Mouse (Mus musculus): ENCODE data around the gene Traf5.

Traf5 gene

DNA sequence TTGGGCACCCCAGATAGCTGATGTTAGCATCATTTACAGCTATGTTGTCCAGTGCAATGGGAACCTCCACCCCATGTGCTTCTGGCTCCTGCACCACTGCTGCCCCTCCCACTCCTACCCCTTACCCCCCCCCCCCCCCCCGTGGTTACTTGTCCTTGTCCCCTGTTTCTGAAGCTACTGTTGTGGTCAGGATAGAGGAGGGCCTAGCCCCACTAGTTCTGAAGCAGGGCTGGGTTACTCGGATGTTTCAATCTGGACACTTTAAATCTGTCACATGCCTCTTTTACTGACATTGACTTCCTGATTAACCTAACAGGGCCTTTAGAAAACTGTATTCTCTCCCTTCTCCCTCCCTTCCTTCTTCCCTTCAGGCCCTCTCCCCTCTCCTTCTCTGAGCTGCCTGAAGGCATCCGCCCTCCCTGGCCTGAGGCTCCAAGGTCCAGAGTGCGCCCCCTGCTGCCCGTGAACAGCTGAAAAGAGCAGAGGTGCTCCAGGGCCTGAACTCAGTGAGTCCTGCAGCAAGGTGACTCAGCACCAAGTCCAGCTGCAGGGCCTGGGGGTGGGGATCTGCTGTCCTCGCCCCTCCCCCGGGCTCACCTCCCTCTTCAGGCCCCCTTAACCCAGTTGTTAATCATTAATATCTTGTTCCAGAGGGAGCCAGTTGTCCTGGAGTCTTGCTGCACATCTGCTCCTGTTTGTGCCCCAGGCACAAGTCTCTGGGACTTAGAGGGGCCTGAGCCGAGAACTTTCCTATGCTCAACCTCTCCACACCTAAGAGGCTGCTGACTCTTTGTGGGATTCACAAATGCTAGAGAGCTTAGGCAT is 128.2 kb downstream of the Traf5 start:
- peak; percentile 97 for DNase-seq

GRCm38 (mm10) chr1:191963413-191963812 is 128.9 kb downstream of the Traf5 start:
- DNase-seq: peak; percentile 82

DNA sequence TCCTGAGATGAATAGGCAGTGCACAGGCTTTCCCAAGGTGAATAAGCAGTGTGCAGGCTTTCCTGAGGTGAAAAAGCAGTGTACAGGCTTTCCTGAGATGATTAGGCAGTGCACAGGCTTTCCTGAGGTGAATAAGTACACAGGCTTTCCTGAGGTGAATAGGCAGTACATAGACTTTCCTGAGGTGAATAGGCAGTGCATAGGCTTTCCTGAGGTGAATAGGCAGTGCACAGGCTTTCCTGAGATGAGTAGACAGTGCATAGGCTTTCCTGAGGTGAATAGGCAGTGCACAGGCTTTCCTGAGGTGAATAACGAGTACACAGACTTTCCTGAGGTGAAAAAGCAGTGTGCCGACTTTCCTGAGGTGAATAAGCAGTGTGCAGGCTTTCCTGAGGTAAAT is 131.4 kb downstream of the Traf5 start:
- DNase-seq: peak; percentile 46

DNA sequence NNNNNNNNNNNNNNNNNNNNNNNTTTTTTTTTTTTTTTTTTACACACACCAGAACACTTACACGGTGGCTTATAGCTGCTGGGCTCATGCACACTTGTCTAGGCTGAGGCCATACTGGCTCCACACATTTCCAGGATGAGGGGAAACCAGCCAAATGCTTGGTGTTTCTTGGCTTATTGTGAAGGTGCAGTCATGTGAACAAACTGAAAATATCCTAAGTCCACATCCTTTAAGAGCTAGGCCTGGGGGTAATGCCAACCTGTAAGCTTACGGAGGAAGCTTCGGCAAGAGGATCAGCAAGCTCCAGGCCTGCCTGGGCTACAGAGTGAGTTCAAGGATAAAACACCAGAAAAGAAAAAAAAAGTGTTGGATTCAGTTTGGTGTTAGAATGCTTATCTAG is 135.0 kb downstream of the Traf5 start:
- peak; percentile 94 for DNase-seq

- peak; percentile 97 for DNase-seq
These were observed 135.5 kb downstream of the Traf5 start for GRCm38 (mm10) chr1:191956871-191957270.

DNA sequence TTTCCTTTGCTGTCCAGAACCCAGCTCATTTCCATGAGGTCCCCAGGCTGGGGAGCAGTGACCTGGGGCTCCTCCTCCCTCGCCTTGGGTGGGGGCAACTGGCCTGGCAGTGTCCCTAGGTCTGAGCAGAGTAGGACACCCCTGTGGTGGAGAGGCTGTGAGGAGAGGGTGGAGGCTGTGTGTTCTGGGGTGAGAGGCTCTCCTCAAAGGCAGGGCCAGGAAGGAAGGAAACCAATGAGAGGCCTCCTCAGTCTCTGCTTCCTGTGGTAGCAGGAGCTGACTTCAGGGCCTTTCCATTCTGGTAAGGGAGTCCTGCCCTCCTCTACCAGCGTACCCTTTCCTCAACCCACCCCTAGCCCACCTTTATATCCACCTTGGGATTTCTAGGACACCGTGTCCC is 136.1 kb downstream of the Traf5 start:
- peak; percentile 98 for DNase-seq

DNA sequence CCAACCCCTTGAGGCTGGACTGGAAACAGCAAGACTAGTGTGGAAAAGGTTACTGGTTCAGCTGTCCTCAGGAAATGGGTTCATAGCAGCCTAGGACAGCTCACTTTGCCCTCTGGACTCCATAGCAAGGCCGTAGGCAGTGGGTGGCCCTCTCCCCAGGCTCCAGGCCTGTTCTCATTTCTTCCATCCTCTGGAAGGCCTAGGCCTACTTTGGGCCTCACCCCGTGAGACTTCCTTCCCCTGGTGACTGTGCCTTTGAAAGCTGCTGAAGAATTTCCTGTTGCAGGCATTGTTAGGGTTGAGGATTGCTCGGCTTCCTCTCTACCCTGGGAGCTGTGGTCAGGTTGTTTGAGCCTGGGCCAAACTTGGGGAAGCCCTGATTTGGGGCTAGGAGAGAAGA is 137.3 kb downstream of the Traf5 start:
- peak; percentile 99 for DNase-seq

DNA sequence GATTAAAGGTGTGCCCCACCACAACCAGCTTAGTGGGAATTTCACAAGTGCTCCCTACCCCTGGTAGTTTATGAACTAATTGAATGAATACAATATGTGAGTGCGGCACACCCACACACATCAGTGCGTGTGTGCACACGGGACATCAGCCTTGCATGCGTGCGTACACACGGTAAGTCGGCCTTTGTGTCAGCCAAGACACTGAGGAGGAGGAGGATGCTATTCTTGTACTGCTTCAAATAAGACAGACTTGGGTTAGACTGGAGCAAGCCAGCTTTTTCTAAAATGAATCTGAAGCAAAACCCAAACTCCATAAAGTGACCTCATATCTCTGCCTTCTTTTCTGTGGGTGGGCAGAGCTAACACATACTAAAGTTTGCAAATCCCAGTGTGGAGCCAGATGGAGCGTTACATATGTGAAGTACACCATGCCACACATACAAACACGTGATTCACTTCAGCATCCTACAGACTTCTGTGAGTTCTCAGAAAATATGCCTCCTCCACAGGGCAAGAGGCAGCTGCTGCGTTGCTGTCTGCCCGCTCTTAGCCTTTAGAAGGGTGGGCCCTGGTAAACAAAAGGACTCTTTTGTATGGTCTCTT is 139.5 kb downstream of the Traf5 start:
- DNase-seq: peak; percentile 80

GRCm38 (mm10) chr1:191950611-191951010 is 141.7 kb downstream of the Traf5 start:
- DNase-seq: peak; percentile 78

DNA sequence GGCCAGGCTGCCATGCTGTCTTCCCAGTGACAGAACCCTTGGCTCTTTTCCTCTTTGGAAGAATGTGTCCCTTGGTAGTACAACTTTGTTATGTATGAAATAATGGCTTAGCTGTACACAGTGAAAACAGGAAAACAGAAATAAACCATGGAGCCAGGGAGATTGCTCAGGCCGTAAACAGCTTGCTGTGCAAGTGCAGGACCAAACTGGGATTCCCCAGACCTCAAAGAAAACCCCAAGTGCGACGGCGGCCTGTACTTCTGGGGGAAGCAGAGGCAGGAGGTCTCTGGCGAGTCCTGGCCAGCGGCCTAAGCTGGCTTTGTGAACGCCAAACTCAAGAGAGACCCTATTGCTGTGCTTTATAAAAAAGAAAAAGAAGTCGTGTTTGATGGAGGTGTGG is 143.8 kb downstream of the Traf5 start:
- no peak for DNase-seq

DNA sequence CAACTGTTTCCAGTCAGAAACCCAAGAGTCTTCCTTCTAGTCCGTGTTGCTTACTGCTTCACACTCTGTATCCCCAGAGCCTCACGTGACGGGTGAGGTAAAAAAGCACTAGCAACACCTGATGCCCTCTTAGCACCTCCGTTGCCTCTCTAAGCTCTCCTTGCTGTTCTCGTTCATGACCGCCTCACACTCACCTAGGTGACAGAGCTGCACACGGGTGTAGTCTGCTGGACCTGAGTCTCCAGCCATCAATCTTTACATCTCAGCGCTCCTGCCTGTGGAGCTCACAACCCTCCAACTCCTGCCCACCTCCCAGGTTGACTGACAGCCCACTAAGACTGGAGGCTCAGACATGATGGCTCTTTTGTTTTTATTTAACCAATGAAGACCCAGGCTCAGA is 144.6 kb downstream of the Traf5 start:
- peak; percentile 88 for DNase-seq

All from heart, adult 11 months (tissue).